Mouse (Mus musculus) liver, adult 2 months (tissue): ENCODE data around the gene 4930539E08Rik.

Experiments used
- CTCF ChIP-seq: fragments of 200-500 bp; IDR thresholded peaks from 2 replicates; pipeline ENCODE4 v1.5.1; 2011; ENCODE audit warnings: low read depth, low read length, control low read depth
- POLR2A ChIP-seq: fragments of 200-500 bp; IDR thresholded peaks from 2 replicates; pipeline ENCODE4 v1.6.1; 2011; ENCODE audit warnings: low read length, control low read depth; ENCODE audit not compliant: insufficient read depth; ENCODE audit errors: extremely low read depth

GRCm38 (mm10) chr17:28866921-28867320 lies 48.2 kb downstream of the 4930539E08Rik start:
- TF ChIP-seq CTCF (no peak), POLR2A (no peak)
